Mouse (Mus musculus): ENCODE results near the gene BC051665.
A peak's percentile ranks its signal among the peaks of the same experiment; 100 is the strongest.

Gene BC051665

DNA sequence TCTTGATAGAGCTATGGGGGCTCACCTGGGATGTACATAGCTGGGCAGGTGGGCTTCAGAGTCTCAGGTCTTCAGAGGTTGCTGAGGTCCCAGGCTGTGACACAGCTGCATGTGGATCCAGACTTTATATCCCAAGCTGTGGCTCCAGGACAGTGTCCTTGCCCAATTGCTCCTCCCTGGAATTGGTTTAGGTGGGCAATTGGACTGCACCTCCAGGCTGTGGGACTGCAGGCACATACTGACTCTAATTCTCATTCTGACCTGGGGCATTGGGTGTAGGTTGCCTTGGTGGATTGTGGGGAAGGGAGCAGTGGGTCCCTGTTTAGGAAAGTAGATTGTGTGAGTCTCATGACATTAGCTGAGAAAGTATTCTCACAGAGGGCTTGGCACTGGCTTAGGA, at the start of gene BC051665:
TSS of gene BC051665 (minus strand) at position 101 of the 400 bp plus-strand sequence.
- DNase-seq, result no peak

DNA sequence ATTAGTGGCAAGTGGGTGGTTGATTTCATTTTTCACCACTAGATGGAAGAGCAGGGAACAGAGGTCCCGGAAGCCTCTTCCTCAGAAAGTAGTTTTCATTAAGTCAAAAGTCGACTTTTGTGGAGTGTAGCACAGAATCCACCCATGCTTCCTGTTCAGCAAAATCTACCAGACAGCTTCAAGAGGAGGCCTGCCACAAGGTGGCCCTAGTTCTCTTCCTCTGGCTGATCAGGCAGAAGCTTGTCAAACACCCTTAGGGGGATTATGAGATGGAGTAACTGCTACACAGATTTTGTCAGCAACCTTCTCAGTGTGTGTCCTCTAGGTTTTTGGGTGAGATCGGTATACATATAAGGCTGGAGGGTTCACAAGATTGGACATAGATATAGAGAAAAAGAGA, 39.9 kb upstream of the BC051665 start:
- peak in 1 of 2 experiments; percentile 13 for DNase-seq

DNA sequence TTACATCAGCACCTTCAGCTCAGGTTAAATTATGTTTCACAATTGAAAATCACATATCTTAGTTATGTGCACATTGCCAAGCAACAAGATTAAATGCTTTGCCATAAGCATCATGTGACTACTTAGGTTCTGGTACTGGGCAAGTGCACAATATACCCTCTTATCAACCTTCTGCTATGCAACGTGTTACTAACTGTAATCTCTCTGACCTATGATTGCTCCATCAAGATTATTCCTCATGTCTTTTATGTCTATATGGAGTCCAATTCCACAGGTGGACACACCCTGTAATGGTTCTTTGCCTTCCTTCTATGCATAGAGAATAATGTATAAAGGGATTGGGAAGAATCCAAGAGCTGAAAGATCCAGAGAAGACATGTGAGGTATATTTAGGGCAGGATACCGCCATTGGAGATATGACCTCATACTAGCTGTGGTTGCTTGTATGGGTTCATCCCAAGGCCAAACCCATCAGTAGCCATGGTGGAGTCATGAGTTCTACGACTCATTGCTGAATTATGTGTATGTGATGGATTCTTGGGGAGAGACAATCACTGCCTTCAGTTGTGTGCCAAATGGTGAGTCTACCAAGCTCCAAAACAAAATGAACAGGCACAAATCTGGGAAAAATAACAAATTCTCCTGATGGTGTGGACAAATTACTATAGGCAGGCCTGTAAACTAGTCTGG, 34.5 kb upstream of the BC051665 start:
- no peak for DNase-seq

DNA sequence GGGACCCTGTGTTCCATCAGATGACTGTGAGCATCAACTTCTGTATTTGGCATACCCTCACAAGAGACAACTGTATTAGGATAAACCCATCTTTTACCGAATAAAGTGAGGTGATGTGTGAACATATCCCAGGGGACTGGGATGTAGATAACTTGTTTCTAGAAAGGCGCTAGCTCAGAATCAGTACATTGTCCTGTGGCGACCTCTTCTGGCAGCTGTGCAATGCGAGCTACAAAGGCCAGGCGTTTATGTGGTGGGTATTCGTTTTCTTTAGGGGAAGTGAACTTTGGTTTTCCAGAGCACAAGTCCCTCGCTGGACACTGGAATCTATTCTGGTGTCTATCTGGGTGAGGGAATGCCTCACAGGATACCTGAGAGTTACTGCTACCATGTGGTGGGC, 33.3 kb upstream of the BC051665 start:
- DNase-seq, result peak in 1 of 2 experiments; percentile 62

DNA sequence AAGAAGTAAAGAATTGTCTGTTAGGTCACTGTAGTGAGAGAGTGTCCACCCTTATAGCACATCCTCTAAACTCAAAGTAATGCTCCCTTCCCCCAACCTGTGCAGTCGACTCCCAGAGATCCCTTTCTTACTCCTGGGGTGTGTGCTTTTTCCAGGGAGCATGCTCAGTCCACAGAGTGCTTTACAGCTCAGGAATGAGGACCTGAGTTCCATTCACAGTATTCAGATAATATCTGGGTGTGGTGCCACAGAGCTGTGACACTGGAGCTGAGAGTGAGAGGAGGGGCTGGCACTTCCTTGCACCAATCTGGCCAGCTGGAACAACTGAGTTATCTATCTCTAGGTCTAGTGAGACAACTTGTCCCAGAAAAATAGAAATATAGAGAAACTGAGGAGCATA, 27.6 kb upstream of the BC051665 start:
- no peak for DNase-seq

DNA sequence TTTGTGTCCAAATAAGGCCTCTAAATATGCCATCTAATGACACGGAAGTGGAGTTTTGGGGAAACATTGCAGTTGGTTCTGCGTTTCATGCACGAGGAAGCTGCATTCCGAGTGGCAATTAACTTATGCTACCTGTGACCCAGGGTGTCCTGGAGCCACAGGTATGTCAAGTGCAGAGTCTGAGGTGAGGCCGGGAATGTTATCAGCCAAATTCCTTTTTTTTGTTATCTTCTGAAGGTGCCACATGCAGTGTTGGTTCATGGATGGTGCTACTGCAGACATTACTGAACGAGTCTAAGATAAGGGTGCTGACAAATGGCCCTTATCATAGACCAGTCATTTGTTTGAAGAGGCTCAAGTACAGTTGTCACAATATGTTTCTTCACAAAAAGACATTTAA, 26.6 kb upstream of the BC051665 start:
- DNase-seq, result no peak

DNA sequence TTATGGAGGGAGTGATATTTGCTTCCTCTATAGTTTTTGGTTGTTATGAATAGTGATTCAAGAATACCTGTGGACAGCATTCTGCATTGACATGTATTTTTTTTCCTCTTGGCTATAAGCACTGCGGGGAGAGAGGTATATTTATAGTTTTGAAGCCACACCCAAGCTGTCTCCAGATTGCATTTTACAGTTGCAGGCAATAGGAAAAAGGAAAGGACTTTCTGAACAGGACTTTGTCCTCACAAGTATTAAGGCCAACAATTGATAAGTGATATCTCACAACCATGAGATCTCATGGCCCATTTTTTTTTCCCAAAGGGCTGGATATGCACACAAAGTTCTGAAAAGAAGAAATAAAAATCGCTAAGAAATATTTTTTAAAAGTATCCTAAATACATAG, 23.5 kb upstream of the BC051665 start:
- no peak for DNase-seq

DNA sequence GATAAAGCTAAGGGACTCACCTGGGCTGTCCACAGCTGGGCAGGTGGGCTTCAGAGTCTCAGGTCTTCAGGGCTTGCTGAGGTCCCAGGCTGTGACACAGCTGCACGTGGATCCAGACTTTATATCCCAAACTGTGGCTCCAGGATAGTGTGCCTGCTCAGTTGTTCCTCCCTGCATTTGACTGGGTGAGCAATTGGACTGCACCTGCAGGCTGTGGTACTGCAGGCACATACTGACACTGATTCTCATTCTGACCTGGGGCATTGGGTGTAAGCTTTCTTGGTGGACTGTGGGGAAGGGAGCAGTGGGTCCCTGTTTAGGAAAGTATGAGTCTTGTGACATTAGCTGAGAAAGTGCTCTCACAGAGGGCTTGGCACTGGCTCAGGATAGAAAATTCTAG, 16.6 kb upstream of the BC051665 start, which contains the start of gene Ctsll3:
TSS of gene Ctsll3 (minus strand) at position 101 of the 400 bp plus-strand sequence.
- no peak for DNase-seq

DNA sequence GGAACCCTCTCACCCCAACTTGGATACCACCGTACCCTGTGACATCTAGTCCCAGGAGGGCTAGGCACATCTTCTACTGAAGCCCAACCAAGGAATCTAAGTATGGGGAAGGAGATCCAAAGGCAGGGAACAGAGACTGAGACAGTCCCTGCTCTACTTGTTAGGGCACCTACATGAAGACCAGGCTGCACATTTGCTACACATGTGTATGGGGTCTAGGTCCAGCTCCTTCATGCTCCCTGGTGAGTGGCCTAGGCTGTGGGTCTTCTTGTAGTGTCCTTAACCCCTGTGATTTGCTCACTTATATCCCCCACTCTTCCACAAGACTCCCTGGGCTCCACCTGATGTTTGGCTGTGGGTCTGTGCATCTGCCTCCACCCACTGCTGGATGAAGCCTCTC, 3.3 kb upstream of the BC051665 start:
- DNase-seq, result no peak

DNA sequence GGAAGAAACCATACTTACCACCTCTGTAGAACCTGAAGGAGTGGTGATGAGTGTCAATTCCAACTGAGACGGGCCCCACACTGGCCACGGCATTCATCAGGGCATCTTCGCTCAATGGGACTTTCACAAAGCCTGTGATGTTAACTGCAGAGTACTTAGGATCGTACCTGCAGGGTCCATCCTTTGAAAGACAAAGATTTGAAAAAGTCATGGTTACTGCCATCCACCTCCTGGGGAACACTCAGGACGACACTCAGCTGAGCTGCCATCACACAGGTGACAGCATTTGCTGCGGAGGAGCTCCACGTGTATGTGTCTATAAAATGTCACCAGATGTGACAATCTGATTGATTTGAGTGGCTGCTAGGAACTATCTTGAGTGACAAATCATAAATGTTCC, 2.9 kb downstream of the BC051665 start:
- DNase-seq, result no peak

DNA sequence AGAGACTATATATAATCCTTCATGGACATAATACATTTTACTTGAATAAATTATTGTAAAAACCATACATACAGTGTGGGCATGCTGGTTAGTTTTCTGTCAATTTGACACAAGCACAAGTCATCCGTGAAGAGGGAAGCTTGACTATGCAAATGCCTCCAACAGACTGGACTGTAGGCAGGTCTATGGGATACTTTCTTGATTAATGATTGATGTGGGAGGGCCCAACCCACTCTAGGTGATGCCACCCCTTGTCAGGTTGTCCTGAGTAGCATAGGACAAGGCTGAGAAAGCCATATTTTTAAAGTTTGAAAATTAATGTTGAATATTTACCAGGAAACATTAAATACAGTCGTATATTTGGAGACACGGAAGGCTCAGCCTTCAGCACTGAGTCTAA, 5.6 kb downstream of the BC051665 start:
- no peak for DNase-seq

DNA sequence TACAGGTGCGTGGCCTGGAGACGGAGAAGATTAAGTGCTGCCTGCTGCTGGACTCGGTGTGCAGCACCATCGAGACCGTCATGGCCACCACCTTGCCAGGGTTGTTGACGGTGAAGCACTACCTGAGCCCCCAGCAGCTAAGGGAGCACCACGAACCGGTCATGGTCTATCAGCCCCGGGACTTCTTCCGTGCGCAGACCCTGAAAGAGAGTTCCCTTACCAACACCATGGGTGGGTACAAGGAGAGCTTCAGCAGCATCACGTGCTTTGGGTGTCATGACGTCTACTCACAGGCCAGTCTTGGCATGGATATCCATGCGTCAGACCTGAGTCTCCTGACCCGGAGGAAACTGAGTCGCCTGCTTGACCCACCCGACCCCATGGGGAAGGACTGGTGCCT, 25.0 kb downstream of the BC051665 start:
- DNase-seq, result no peak

DNA sequence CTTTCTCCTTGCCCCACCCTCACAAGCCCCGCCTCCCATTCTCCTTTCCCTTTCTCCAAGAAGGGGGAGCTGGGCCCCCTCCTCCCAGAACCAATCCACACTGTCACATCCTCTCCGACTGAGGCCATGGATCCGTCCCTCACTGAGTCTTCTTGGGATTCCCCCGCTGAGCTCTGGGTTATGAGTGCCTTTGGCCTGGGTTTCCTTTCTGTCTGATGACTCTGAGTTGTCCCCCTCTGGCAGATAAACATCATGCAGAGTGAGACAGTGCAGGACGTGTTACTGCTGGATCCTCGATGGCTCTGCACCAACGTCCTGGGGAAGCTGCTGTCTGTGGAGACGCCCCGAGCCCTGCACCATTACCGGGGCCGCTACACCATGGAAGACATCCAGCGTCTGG, 25.8 kb downstream of the BC051665 start:
- DNase-seq, result no peak

DNA sequence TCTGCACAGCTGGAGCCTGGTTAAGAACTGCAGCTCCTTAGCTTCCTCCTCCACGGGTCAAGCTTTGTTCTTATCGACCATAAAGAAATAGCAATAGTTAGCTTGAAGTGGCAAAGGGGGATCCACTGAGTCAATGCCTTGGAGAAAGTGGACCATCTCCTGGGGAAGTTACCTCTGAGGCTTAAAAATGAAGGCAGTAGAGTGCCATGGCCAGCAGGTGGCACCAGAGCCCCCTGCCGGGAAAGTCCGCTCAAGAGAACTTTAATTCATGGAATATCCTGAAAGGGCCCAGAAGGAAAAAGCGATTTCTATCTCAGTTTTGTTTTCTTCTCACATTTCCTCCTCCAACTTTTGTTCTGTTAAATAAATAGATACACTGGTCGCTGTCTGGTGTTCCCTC, 27.0 kb downstream of the BC051665 start:
- DNase-seq, result peak; percentile 51 to 62

DNA sequence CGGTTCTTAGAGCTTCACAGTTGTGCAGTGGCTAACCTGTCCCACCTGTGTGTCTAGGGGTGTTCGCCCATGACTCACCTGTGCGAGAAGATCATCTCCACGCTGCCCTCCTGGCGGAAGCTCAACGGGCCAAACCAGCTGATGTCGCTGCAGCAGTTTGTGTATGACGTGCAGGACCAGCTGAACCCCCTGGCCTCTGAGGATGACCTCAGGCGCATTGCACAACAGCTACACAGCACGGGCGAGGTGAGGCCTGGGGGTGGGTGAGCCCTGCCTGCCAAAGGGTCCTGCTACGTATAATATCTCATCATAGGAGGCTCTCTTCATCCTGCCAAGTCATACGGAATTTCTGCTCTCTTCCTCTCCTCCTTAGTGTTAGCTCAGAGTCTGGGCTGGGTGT, 28.9 kb downstream of the BC051665 start:
- DNase-seq, result no peak

DNA sequence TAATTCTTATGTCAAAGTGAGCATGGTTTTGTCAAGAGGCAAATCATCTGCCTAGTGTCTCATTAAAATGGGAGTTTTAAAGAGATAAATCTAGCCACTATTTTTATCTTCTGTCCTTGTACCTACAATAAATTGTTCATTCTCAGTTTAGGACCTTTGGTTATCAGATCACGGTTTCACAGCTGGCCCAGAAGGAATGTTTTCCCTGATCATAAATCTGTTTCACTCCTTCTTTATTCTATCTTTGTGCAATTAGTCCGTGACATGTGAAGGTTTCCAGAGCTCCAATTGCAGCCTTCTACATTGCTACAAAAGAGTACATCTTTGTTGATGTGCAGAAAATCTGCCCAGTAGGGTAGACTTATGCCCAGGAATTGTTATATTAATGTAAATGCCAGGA, 30.9 kb downstream of the BC051665 start:
- no peak for DNase-seq

DNA sequence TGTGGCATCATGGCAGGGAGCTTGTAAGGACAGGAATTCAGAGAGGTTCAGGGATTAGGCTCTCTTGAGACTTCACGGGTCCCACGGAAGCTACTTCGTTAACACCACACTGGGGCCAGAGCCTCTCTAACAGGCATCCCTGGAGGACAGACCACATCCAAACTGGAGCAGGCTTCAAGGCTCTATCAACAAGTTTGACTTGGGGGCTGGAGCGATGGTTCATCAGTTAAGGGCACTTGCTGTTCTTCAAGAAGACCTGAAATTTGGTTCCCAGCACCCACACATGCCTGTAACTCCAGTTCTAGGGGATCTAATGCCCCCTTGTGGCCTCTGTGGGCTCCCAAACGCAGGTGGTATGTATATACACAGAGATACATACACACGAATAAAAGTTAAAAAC, 32.9 kb downstream of the BC051665 start:
- no peak for DNase-seq

DNA sequence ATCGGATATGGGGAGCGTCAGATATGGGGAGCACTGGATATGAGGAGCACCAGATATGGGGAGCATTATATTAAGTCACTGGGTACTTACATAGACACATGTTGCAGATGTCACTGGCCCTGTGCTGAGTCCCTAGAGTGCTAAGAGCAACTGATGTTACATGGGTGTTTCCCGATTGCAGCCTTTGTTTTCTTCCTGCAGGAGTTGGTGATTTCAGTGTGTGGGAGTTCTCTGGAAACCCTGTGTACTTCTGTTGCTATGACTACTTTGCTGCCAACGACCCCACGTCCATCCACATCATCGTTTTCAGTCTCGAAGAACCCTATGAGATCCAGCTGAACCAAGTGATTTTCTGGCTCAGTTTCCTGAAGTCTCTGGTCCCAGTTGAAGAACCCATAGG, 35.2 kb downstream of the BC051665 start:
- no peak for DNase-seq

DNA sequence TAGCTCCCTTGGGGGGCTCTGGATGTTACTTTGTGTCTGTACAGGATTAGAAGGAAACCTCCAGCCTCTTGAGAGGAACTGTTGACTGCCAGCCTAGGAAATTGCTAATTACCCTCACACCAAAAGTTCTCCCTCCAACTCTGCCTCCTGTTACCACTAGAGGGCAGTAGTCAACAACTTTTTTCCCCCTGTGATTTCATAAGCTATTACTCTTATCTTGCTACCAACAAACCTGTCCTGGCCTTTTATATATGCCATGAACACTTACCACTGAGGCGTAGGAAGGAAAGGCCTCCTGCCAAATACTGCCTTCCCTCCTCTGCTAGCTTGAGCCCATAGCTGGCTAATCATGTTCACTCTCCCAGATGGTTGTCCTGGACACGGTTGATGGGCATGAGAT, 37.6 kb downstream of the BC051665 start:
- no peak for DNase-seq

DNA sequence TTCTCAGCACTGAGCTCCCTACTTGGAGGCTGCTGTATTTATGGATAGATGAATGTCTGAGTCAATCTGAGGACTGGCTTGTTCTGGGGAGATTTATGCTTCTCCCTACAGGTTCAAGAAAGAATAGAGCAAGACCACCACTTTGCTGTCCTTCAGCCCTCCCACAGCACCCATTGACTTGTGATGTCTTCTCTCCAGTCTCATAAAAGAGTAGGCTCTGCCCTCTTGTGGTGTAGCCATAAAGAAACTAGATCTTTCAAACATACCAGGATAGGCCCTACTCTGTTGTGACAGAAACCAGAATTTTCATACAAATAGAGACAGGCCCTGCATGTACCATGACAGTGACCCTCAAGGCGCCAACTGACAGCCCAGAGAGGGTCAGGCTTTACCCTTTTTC, 39.0 kb downstream of the BC051665 start:
- no peak for DNase-seq

DNA sequence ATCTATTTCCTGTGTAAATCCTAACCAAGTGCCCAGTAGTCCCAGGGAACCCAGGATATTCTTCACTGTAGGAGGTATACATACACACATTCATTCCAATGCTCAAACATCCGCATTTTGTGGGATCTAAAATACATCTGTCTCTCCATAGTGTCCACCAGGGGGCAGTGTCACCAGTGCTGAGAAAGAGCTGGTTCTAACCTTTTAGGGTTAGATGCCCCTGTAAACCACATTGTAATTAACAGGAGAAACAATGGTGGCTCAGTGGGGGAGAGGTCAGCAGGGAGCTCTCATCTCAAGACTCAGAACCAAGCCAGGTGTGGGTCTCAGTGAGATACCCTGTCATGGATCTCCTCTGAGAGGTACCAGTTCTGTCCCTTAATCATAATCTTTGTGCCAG, 39.9 kb downstream of the BC051665 start:
- DNase-seq, result peak in 1 of 2 experiments; percentile 62

DNA sequence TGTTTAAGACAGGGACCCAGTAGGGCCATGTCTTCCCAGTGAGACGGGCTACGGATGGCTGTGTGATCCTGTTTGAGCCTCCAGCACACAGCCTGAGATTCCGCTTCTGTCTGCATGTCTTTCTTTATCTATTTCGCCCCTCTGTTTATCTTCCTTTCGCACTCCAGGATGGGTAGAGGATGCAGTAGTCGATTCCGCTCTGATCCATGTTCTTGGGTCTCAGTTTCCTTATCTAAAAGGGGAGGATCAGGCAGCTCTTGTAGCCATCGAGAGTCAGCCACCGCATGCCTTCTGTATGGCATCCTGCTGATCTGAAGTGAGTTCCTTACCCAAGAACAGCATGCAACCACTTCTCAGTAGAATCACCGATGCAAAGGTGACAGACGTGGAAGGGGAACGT, 40.8 kb downstream of the BC051665 start:
- no peak for DNase-seq

DNA sequence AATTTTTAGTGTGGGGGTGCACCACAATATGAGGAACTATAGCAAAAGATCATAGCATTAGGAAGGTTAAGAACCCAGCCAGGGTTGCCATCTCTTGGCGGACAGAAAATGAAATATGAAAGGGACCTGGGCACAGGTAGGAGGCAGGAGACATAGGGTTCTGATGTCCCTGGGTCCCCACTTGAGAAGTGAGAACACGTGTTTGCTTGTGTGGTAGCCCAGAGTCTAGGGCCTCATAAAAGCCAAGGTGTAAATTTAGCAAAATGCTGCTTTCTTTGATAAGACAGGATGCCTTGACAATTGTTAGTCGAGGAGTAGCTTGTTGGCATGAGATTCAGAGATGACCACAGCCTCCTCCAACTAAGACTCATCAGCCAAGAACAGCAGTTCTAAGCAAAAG, 41.4 kb downstream of the BC051665 start:
- no peak for DNase-seq

DNA sequence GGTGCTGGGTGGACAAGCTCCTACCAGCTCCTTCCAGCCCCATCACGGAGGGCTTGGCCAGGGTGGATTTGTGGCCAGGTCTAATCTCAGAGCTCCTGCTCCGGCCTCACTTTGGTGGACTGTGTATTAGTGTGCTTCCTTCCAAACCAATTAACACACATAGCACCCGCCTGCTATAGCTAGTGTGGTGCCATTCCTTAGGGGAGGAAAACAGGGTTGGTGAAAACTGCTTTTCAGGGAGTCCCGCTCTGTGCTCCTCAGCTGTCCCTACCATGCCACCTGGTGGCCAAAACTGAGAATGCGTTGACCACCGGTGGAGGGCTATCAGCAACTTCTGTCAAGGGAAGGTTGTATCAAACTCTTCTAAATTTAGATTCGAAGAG, 42.1 kb downstream of the BC051665 start:
- DNase-seq, result peak; percentile 86 to 92

DNA sequence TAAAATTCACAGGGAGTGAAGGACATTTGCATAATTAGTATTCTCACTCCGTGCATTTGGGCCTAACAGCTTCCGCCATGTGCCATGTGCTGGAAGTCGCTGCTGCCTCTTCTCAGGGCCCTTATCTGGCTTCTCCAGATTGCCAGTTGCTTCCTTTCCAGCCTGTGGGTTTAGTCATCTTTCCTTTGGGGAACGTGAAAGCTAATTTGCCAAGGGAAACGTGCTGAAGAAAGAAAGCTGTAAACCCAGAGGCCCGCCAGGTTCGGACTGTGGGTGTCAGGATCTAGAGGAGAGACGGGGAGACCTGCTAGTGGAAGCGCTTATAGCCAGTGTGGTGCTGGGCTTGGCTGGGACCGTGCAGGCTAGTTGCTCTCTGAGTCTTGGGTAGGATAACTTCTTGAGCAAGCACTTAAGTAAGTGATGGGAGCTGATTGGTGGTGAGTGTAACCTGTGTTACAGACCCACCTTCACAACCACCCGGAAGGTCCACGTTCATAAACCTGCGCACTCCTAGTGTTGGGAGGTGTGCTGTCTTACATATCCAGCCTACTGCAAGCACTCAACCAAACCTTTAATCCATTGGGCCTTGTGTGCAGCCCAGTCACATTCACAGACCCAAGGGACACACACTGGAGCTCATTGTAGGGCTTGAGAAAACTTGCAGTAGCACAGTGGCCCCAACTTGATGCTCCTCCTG, 42.6 kb downstream of the BC051665 start:
- DNase-seq, result no peak

Data from kidney, postnatal 25 days (tissue).